Mouse (Mus musculus) erythroblast, adult 5-6 weeks (primary cell): ENCODE measurements around the gene Tmem123. TPM values are rescaled to one million over a fixed set of nuclear protein-coding genes. Genes with fewer than 3 reads are reported as not detected.

Source experiments
- ATAC-seq: replicated peaks from 2 replicates; pipeline ENCODE4 v1.8.0; 2016; ENCODE audit warnings: moderate number of reproducible peaks, mild to moderate bottlenecking, moderate TSS enrichment, inconsistent platforms; ENCODE audit not compliant: poor library complexity, low FRiP score, severe bottlenecking
- total RNA-seq, 2 experiments: library from RNA; stranded (forward) in 1 of 2; stranded (reverse) in 1 of 2; fragments of 150-400 nt in 1 of 2; fragments of 200-764, 138-1000 nt in 1 of 2; gene quantifications; 2 replicates each; pipeline versions ENCODE4 v1.2.3 to v1.2.4; 2015 to 2017; ENCODE audit warnings: low replicate concordance in 2 of 2

Tmem123 gene
- total RNA-seq, 2 experiments from 2014 or later: 28.1 to 34.9 TPM

- no peak for ATAC-seq
Observed at GRCm38 (mm10) chr9:7773686-7774085, 9.8 kb downstream of the Tmem123 start.

- ATAC-seq: no peak
Observed at GRCm38 (mm10) chr9:7774538-7774937, 10.7 kb downstream of the Tmem123 start.

GRCm38 (mm10) chr9:7775011-7775410, 11.2 kb downstream of the Tmem123 start:
- no peak for ATAC-seq

- no peak for ATAC-seq
Observed at GRCm38 (mm10) chr9:7775986-7776385, 12.1 kb downstream of the Tmem123 start.

- no peak for ATAC-seq
Observed at GRCm38 (mm10) chr9:7776940-7777339, 13.1 kb downstream of the Tmem123 start.

GRCm38 (mm10) chr9:7777652-7778051, 13.8 kb downstream of the Tmem123 start:
- no peak for ATAC-seq

GRCm38 (mm10) chr9:7778771-7779170, 14.9 kb downstream of the Tmem123 start:
- ATAC-seq: no peak

- no peak for ATAC-seq
Observed at GRCm38 (mm10) chr9:7779786-7780185, 15.9 kb downstream of the Tmem123 start.

GRCm38 (mm10) chr9:7780250-7781150, 16.7 kb downstream of the Tmem123 start:
- ATAC-seq: peak; percentile 67

GRCm38 (mm10) chr9:7783823-7784614, 20.2 kb downstream of the Tmem123 start:
- no peak for ATAC-seq

GRCm38 (mm10) chr9:7784615-7785012, 20.8 kb downstream of the Tmem123 start:
- no peak for ATAC-seq

- no peak for ATAC-seq
Observed at GRCm38 (mm10) chr9:7785396-7785795, 21.6 kb downstream of the Tmem123 start.

- no peak for ATAC-seq
Observed at GRCm38 (mm10) chr9:7786086-7786485, 22.2 kb downstream of the Tmem123 start.

- no peak for ATAC-seq
Observed at GRCm38 (mm10) chr9:7788411-7788810, 24.6 kb downstream of the Tmem123 start.

GRCm38 (mm10) chr9:7789764-7790575, 26.1 kb downstream of the Tmem123 start:
- ATAC-seq: peak; percentile 30; the same call in 1 of the 2 replicates

- peak; percentile 79 for ATAC-seq
Observed at GRCm38 (mm10) chr9:7790580-7791084, 26.8 kb downstream of the Tmem123 start.

GRCm38 (mm10) chr9:7793561-7793960, 29.7 kb downstream of the Tmem123 start:
- ATAC-seq: no peak

GRCm38 (mm10) chr9:7795581-7795980, 31.7 kb downstream of the Tmem123 start:
- no peak for ATAC-seq

GRCm38 (mm10) chr9:7796129-7796864, 32.5 kb downstream of the Tmem123 start:
- no peak for ATAC-seq
